Comparison of ENCODE assay signal across 8 mouse cellular contexts in genomic region chr10:59292558-59292957, GRCm38 (mm10). TPM values are rescaled to one million over a fixed set of nuclear protein-coding genes. Genes with fewer than 3 reads are reported as not detected.
DNase-seq lines count a peak whose midpoint lies in the region; ATAC-seq and TF ChIP-seq lines count a peak whose summit lies in the region.

No protein-coding gene starts in this region.

- no peak for TF ChIP-seq EP300 in heart, postnatal 0 days (IDR thresholded peaks at IDR 0.05; ENCODE audit: low read depth)
- TF ChIP-seq EP300 in liver, embryonic 14.5 days (IDR thresholded peaks at IDR 0.05; ENCODE audit: low read depth): no peak

- H3K4me1 ChIP-seq in embryonic facial prominence, embryonic 11.5 days (ENCODE audit: control insufficient read depth, insufficient read depth, low read length): no peaks in the 10 kb centered on the region
- H3K4me1 ChIP-seq in heart, postnatal 0 days (ENCODE audit: control insufficient read depth, insufficient read depth): no peaks in the 10 kb centered on the region
- peaks cover 0 to 6% of the 10 kb centered on the region in 2 experiments; a peak in 3 of 4 replicates for H3K4me1 ChIP-seq in liver, embryonic 14.5 days (replicated peaks; ENCODE audit: control insufficient read depth in 2 of 2, insufficient read depth in 2 of 2, low read length in 1 of 2)
- no peaks in the 10 kb centered on the region for H3K4me1 ChIP-seq in neural tube, embryonic 11.5 days (ENCODE audit: control insufficient read depth, insufficient read depth, low read length)
- H3K4me1 ChIP-seq in stomach, embryonic 15.5 days: 0 out of 2 replicates have a peak, but pooled peaks cover 7% of the 10 kb centered on the region

- H3K27ac ChIP-seq in embryonic facial prominence, embryonic 11.5 days (replicated peaks; ENCODE audit: low read depth, low read length): no peak overlapping the region
- H3K27ac ChIP-seq in heart, postnatal 0 days (ENCODE audit: low read depth): no peak overlapping the region
- H3K27ac ChIP-seq in liver, embryonic 14.5 days: no peak overlapping the region
- no peak overlapping the region for H3K27ac ChIP-seq in neural tube, embryonic 11.5 days (ENCODE audit: low read depth, low read length)
- H3K27ac ChIP-seq in stomach, embryonic 15.5 days: no peak overlapping the region

- DNase-seq in A20 (ENCODE audit: low read depth, low spot score): peak; percentile 89
- peak; percentile 85 for DNase-seq in adrenal gland, postnatal 10 days
- DNase-seq in embryonic facial prominence, embryonic 11.5 days (ENCODE audit: low spot score): peak; percentile 83
- peak; percentile 74 for DNase-seq in heart, postnatal 0 days (ENCODE audit: low spot score)
- DNase-seq in kidney, postnatal 14 days: peak; percentile 88
- DNase-seq in liver, embryonic 14.5 days (ENCODE audit: low read depth in 3 of 3, low spot score in 3 of 3): peak; percentile 41 to 50 (median 46)
- DNase-seq in neural tube, embryonic 11.5 days (ENCODE audit: low spot score): peak; percentile 73

- no peaks in the 10 kb centered on the region for H3K27me3 ChIP-seq in embryonic facial prominence, embryonic 11.5 days (ENCODE audit: control insufficient read depth, insufficient read depth, low read length)
- no peaks in the 10 kb centered on the region for H3K27me3 ChIP-seq in heart, postnatal 0 days (ENCODE audit: control insufficient read depth, insufficient read depth, low read length)
- H3K27me3 ChIP-seq in liver, embryonic 14.5 days (ENCODE audit: control insufficient read depth, insufficient read depth, low read length): no peaks in the 10 kb centered on the region
- H3K27me3 ChIP-seq in neural tube, embryonic 11.5 days (ENCODE audit: control insufficient read depth, insufficient read depth, low read length): no peaks in the 10 kb centered on the region
- H3K27me3 ChIP-seq in stomach, embryonic 15.5 days (replicated peaks): no peaks in the 10 kb centered on the region

- H3K36me3 ChIP-seq in embryonic facial prominence, embryonic 11.5 days (replicated peaks; ENCODE audit: control insufficient read depth, insufficient read depth, low read depth, low read length): no peaks in the 10 kb centered on the region
- H3K36me3 ChIP-seq in heart, postnatal 0 days (replicated peaks; ENCODE audit: control insufficient read depth, insufficient read depth, low read length): no peaks in the 10 kb centered on the region
- no peaks in the 10 kb centered on the region for H3K36me3 ChIP-seq in liver, embryonic 14.5 days (replicated peaks; ENCODE audit: control insufficient read depth, insufficient read depth, low read depth)
- H3K36me3 ChIP-seq in neural tube, embryonic 11.5 days (ENCODE audit: control insufficient read depth, insufficient read depth, low read length): no peaks in the 10 kb centered on the region
- H3K36me3 ChIP-seq in stomach, embryonic 15.5 days: no peaks in the 10 kb centered on the region

- H3K9ac ChIP-seq in embryonic facial prominence, embryonic 11.5 days (replicated peaks; ENCODE audit: low read length): no peak overlapping the region
- no peak overlapping the region for H3K9ac ChIP-seq in heart, postnatal 0 days (replicated peaks; ENCODE audit: low read depth, low read length)
- H3K9ac ChIP-seq in liver, embryonic 14.5 days (replicated peaks): no peak overlapping the region
- no peak overlapping the region for H3K9ac ChIP-seq in neural tube, embryonic 11.5 days (ENCODE audit: low read length)
- H3K9ac ChIP-seq in stomach, embryonic 15.5 days: no peak overlapping the region

- ATAC-seq in embryonic facial prominence, embryonic 11.5 days (replicated peaks; ENCODE audit: insufficient number of reproducible peaks, low FRiP score, low TSS enrichment, low read depth): peak; percentile 57; the same call in 1 of the 2 replicates
- ATAC-seq in heart, postnatal 0 days (ENCODE audit: insufficient read depth, low read depth): peak; percentile 33; the same call in 1 of the 2 replicates
- peak; percentile 7; the same call in 1 of the 2 replicates for ATAC-seq in liver, embryonic 14.5 days (ENCODE audit: insufficient read depth)
- peak; percentile 46 for ATAC-seq in neural tube, embryonic 11.5 days (ENCODE audit: insufficient read depth, low FRiP score, low TSS enrichment)
- ATAC-seq in stomach, embryonic 15.5 days (ENCODE audit: insufficient read depth, low FRiP score, low read depth): peak; percentile 28; the same call in 1 of the 2 replicates

- H3K9me3 ChIP-seq in embryonic facial prominence, embryonic 11.5 days (replicated peaks; ENCODE audit: control insufficient read depth, low read length): no peaks in the 10 kb centered on the region
- no peaks in the 10 kb centered on the region for H3K9me3 ChIP-seq in heart, postnatal 0 days (replicated peaks; ENCODE audit: control insufficient read depth, low read length)
- H3K9me3 ChIP-seq in liver, embryonic 14.5 days (ENCODE audit: control insufficient read depth, low read length): no peaks in the 10 kb centered on the region
- H3K9me3 ChIP-seq in neural tube, embryonic 11.5 days (ENCODE audit: control insufficient read depth, low read length): no peaks in the 10 kb centered on the region
- H3K9me3 ChIP-seq in stomach, embryonic 15.5 days: no peaks in the 10 kb centered on the region

- WGBS in embryonic facial prominence, embryonic 11.5 days: 33% methylated on average over 4 of the region's 4 CpGs
- WGBS in heart, postnatal 0 days: 22% methylated on average over 4 of the region's 4 CpGs
- WGBS in liver, embryonic 14.5 days (ENCODE audit: insufficient replicate concordance): 27% methylated on average over 4 of the region's 4 CpGs
- WGBS in neural tube, embryonic 11.5 days: 34% methylated on average over 4 of the region's 4 CpGs
- WGBS in stomach, embryonic 15.5 days: 27% methylated on average over 4 of the region's 4 CpGs

- no peak overlapping the region for H3K4me3 ChIP-seq in embryonic facial prominence, embryonic 11.5 days (ENCODE audit: low read depth, low read length)
- no peak overlapping the region for H3K4me3 ChIP-seq in heart, postnatal 0 days (ENCODE audit: low read depth, low read length)
- no peak overlapping the region for H3K4me3 ChIP-seq in liver, embryonic 14.5 days (ENCODE audit: insufficient read depth in 1 of 2, low read depth in 2 of 2, low read length in 2 of 2)
- no peak overlapping the region for H3K4me3 ChIP-seq in neural tube, embryonic 11.5 days (ENCODE audit: low read depth, low read length)
- no peak overlapping the region for H3K4me3 ChIP-seq in stomach, embryonic 15.5 days (replicated peaks)

- TF ChIP-seq CTCF in heart, postnatal 0 days (IDR thresholded peaks at IDR 0.05; ENCODE audit: low read depth): peak; percentile 93
- TF ChIP-seq CTCF in liver, embryonic 14.5 days (IDR thresholded peaks at IDR 0.05; ENCODE audit: low read depth): peak; percentile 94

- H3K4me2 ChIP-seq in embryonic facial prominence, embryonic 11.5 days (ENCODE audit: low read depth, low read length): no peak overlapping the region
- H3K4me2 ChIP-seq in heart, postnatal 0 days (ENCODE audit: low read depth, low read length): no peak overlapping the region
- no peak overlapping the region for H3K4me2 ChIP-seq in liver, embryonic 14.5 days (ENCODE audit: low read depth)
- H3K4me2 ChIP-seq in neural tube, embryonic 11.5 days (ENCODE audit: low read depth): no peak overlapping the region
- no peak overlapping the region for H3K4me2 ChIP-seq in stomach, embryonic 15.5 days

RNA-seq across cellular contexts. Expression of gene P4ha1, which starts 30.5 kb away (rescaled TPM):
- 10 to 100 TPM; 22.1 to 25.3 TPM for total RNA-seq in adrenal gland, postnatal 10 days (2021)
- 63.3 and 64.2 TPM in 2 replicates for polyA plus RNA-seq in embryonic facial prominence, embryonic 11.5 days (2014; fragmentation: Nextera tagmentation; extraction: Ambion mirVana)
- total RNA-seq in heart, postnatal 0 days (2014; rRNA removed; ENCODE audit: low replicate concordance): 26.0 and 28.4 TPM in 2 replicates
- polyA plus RNA-seq in heart, postnatal 0 days (2015; fragmentation: Nextera tagmentation; extraction: Ambion mirVana): 13.8 and 18.7 TPM in 2 replicates
- 3.9 and 5.1 TPM in 2 replicates for polyA plus RNA-seq in liver, embryonic 14.5 days (2012; rRNA removed)
- 9.3 and 9.6 TPM in 2 replicates for polyA plus RNA-seq in liver, embryonic 14.5 days (2014; fragmentation: Nextera tagmentation; extraction: Ambion mirVana)
- 52.5 and 56.1 TPM in 2 replicates for polyA plus RNA-seq in neural tube, embryonic 11.5 days (2014; fragmentation: Nextera tagmentation; extraction: Ambion mirVana)
- 69.7 and 72.9 TPM in 2 replicates for polyA plus RNA-seq in stomach, embryonic 15.5 days (2015; fragmentation: Nextera tagmentation; extraction: Ambion mirVana)

Comparison
In these comparisons a context has a peak if more than half of its experiments do, and no peak if none do; other contexts are left out.
1. ATAC-seq: peak in every context shown above with its lines; median percentile 57 in embryonic facial prominence, embryonic 11.5 days; 46 in neural tube, embryonic 11.5 days; 33 in heart, postnatal 0 days; 28 in stomach, embryonic 15.5 days; 7 in liver, embryonic 14.5 days.